Mouse (Mus musculus) MEL (cell line): ENCODE data around the gene Got1. TPM values are rescaled to one million over a fixed set of nuclear protein-coding genes. Genes with fewer than 3 reads are reported as not detected.
A peak's percentile ranks its signal among the peaks of the same experiment; 100 is the strongest.

Experiments
- DNase-seq: peaks from one replicate; pipeline ENCODE4 v3.0.0; 2011; ENCODE audit warnings: low read depth, low spot score
- H3K27ac ChIP-seq: 2 replicates; pipeline ENCODE4 v1.5.1; 2012; ENCODE audit warnings: low read depth, mild to moderate bottlenecking, control low read depth, low read length, moderate library complexity; ENCODE audit not compliant: control insufficient read depth
- H3K27me3 ChIP-seq, 2 experiments: fragments of 150-350 bp in 1 of 2; sonication (generic) in 1 of 2; 2 replicates each; pipeline ENCODE4 v1.6.1; 2012; ENCODE audit warnings: low read length in 2 of 2, mild to moderate bottlenecking in 2 of 2, improper control_type of control experiment in 1 of 2, moderate library complexity in 1 of 2; ENCODE audit not compliant: insufficient read depth in 2 of 2, control insufficient read depth in 1 of 2
- H3K36me3 ChIP-seq, 2 experiments: 2 replicates each; pipeline ENCODE4 v1.6.1; 2012 to 2014; ENCODE audit warnings: low read length in 2 of 2, improper control_type of control experiment in 1 of 2, inconsistent platforms in 1 of 2, mild to moderate bottlenecking in 1 of 2; ENCODE audit not compliant: insufficient read depth in 2 of 2, control insufficient read depth in 1 of 2
- H3K4me1 ChIP-seq, 2 experiments: fragments of 150-350 bp in 1 of 2; sonication (generic) in 1 of 2; 2 replicates each; pipeline ENCODE4 v1.6.1; 2012; ENCODE audit warnings: low read length in 2 of 2, improper control_type of control experiment in 1 of 2, mild to moderate bottlenecking in 1 of 2; ENCODE audit not compliant: insufficient read depth in 2 of 2, control insufficient read depth in 1 of 2
- H3K4me3 ChIP-seq, 2 experiments: fragments of 150-350 bp in 1 of 2; sonication (generic) in 1 of 2; 2 replicates each; pipeline ENCODE4 v1.5.1; 2012; ENCODE audit warnings: low read depth in 2 of 2, low read length in 2 of 2, mild to moderate bottlenecking in 2 of 2, moderate library complexity in 2 of 2, control low read depth in 1 of 2, improper control_type of control experiment in 1 of 2; ENCODE audit not compliant: control insufficient read depth in 1 of 2, insufficient read depth in 1 of 2
- H3K79me2 ChIP-seq: 2 replicates; pipeline ENCODE4 v1.6.1; 2012; ENCODE audit warnings: mild to moderate bottlenecking, low read length, moderate library complexity; ENCODE audit not compliant: control insufficient read depth, poor library complexity, insufficient read depth
- H3K9ac ChIP-seq: 2 replicates; pipeline ENCODE4 v1.6.1; 2012; ENCODE audit warnings: low read depth, mild to moderate bottlenecking, control low read depth, low read length, moderate library complexity; ENCODE audit not compliant: control insufficient read depth, poor library complexity, severe bottlenecking
- H3K9me3 ChIP-seq: fragments of 150-350 bp; sonication (generic); replicated peaks from 2 replicates; pipeline ENCODE4 v1.6.1; 2012; ENCODE audit warnings: mild to moderate bottlenecking, low read length, improper control_type of control experiment, moderate library complexity; ENCODE audit not compliant: insufficient read depth
- BHLHE40 ChIP-seq: IDR thresholded peaks from 2 replicates; pipeline ENCODE4 v1.6.1; 2012; ENCODE audit warnings: low read depth, mild to moderate bottlenecking, inconsistent platforms, low read length, improper control_type of control experiment, borderline replicate concordance
- CHD1 ChIP-seq: IDR thresholded peaks from 2 replicates; pipeline ENCODE4 v1.6.1; 2012; ENCODE audit warnings: low read depth, mild to moderate bottlenecking, inconsistent platforms, low read length, improper control_type of control experiment
- CHD2 ChIP-seq: IDR thresholded peaks from 2 replicates; pipeline ENCODE4 v1.6.1; 2011; ENCODE audit warnings: low read length, improper control_type of control experiment
- CTCF ChIP-seq, 3 experiments: IDR thresholded peaks in 2 of 3; conservative IDR thresholded peaks in 1 of 3; 2 replicates each; pipeline ENCODE4 v1.5.1; 2011 to 2012; ENCODE audit warnings: low read length in 3 of 3, low read depth in 2 of 3, mild to moderate bottlenecking in 2 of 3, improper control_type of control experiment in 1 of 3, inconsistent platforms in 1 of 3, mixed read lengths in 1 of 3, moderate library complexity in 1 of 3; ENCODE audit not compliant: control insufficient read depth in 1 of 3, insufficient read depth in 1 of 3, poor library complexity in 1 of 3, severe bottlenecking in 1 of 3
- E2F4 ChIP-seq: IDR thresholded peaks from 2 replicates; pipeline ENCODE4 v1.6.1; 2011; ENCODE audit warnings: low read depth, low read length, improper control_type of control experiment, borderline replicate concordance
- ELF1 ChIP-seq: IDR thresholded peaks from 2 replicates; pipeline ENCODE4 v1.6.1; 2014; ENCODE audit warnings: low read depth, mild to moderate bottlenecking, inconsistent platforms, low read length, improper control_type of control experiment, moderate library complexity
- EP300 ChIP-seq, 2 experiments: IDR thresholded peaks; 2 replicates each; pipeline ENCODE4 v1.6.1; 2011; ENCODE audit warnings: improper control_type of control experiment in 2 of 2, low read length in 2 of 2, low read depth in 1 of 2, mild to moderate bottlenecking in 1 of 2
- ETS1 ChIP-seq: IDR thresholded peaks from 2 replicates; pipeline ENCODE4 v1.6.1; 2012; ENCODE audit warnings: low read depth, mild to moderate bottlenecking, inconsistent platforms, low read length, improper control_type of control experiment, moderate library complexity
- GABPA ChIP-seq: IDR thresholded peaks from 2 replicates; pipeline ENCODE4 v1.6.1; 2012; ENCODE audit warnings: low read depth, mild to moderate bottlenecking, inconsistent platforms, low read length, improper control_type of control experiment, moderate library complexity
- GATA1 ChIP-seq: IDR thresholded peaks from 2 replicates; pipeline ENCODE4 v1.6.1; 2011; ENCODE audit warnings: low read depth, low read length, improper control_type of control experiment
- HCFC1 ChIP-seq: IDR thresholded peaks from 2 replicates; pipeline ENCODE4 v1.6.1; 2012; ENCODE audit warnings: low read depth, mild to moderate bottlenecking, inconsistent platforms, low read length, improper control_type of control experiment, moderate library complexity
- JUND ChIP-seq: IDR thresholded peaks from 2 replicates; pipeline ENCODE4 v1.6.1; 2011; ENCODE audit warnings: low read depth, mild to moderate bottlenecking, improper control_type of control experiment, low read length
- KAT2A ChIP-seq: conservative IDR thresholded peaks from 2 replicates; pipeline ENCODE4 v1.6.1; 2012; ENCODE audit warnings: low read depth, low read length, improper control_type of control experiment, inconsistent platforms
- MAFK ChIP-seq: IDR thresholded peaks from 2 replicates; pipeline ENCODE4 v1.6.1; 2011; ENCODE audit warnings: low read depth, mild to moderate bottlenecking, low read length, improper control_type of control experiment, borderline replicate concordance
- MAX ChIP-seq: IDR thresholded peaks from 2 replicates; pipeline ENCODE4 v1.6.1; 2011; ENCODE audit warnings: low read length, improper control_type of control experiment
- MEF2A ChIP-seq: IDR thresholded peaks from 2 replicates; pipeline ENCODE4 v1.6.1; 2014; ENCODE audit warnings: low read depth, mild to moderate bottlenecking, inconsistent platforms, low read length, improper control_type of control experiment; ENCODE audit not compliant: poor library complexity, insufficient replicate concordance, severe bottlenecking; ENCODE audit errors: extremely low read depth
- MXI1 ChIP-seq: IDR thresholded peaks from 2 replicates; pipeline ENCODE4 v1.6.1; 2011; ENCODE audit warnings: mild to moderate bottlenecking, low read depth, low read length, improper control_type of control experiment
- MYB ChIP-seq: IDR thresholded peaks from 2 replicates; pipeline ENCODE4 v1.6.1; 2011; ENCODE audit warnings: mild to moderate bottlenecking, low read depth, low read length, improper control_type of control experiment
- NELFE ChIP-seq: IDR thresholded peaks from 2 replicates; pipeline ENCODE4 v1.6.1; 2011; ENCODE audit warnings: low read depth, low read length, improper control_type of control experiment
- NRF1 ChIP-seq: IDR thresholded peaks from 2 replicates; pipeline ENCODE4 v1.6.1; 2014; ENCODE audit warnings: low read depth, mild to moderate bottlenecking, inconsistent platforms, low read length, improper control_type of control experiment, moderate library complexity; ENCODE audit not compliant: poor library complexity, insufficient read depth, severe bottlenecking
- POLR2AphosphoS2 ChIP-seq: IDR thresholded peaks from 2 replicates; pipeline ENCODE4 v1.6.1; 2011; ENCODE audit warnings: low read length, improper control_type of control experiment
- POLR2AphosphoS5 ChIP-seq: IDR thresholded peaks from 2 replicates; pipeline ENCODE4 v1.6.1; 2012; ENCODE audit warnings: low read depth, borderline replicate concordance, mild to moderate bottlenecking, inconsistent platforms, low read length, moderate library complexity, mixed read lengths
- RAD21 ChIP-seq: IDR thresholded peaks from 2 replicates; pipeline ENCODE4 v1.6.1; 2011; ENCODE audit warnings: mild to moderate bottlenecking, low read depth, low read length, improper control_type of control experiment
- RCOR1 ChIP-seq: IDR thresholded peaks from 2 replicates; pipeline ENCODE4 v1.6.1; 2012; ENCODE audit warnings: low read depth, mild to moderate bottlenecking, inconsistent platforms, low read length, improper control_type of control experiment
- SIN3A ChIP-seq: IDR thresholded peaks from 2 replicates; pipeline ENCODE4 v1.6.1; 2012; ENCODE audit warnings: low read length, improper control_type of control experiment, inconsistent platforms
- SMC3 ChIP-seq: IDR thresholded peaks from 2 replicates; pipeline ENCODE4 v1.6.1; 2011; ENCODE audit warnings: low read depth, low read length, improper control_type of control experiment
- TAL1 ChIP-seq: IDR thresholded peaks from 2 replicates; pipeline ENCODE4 v1.6.1; 2012; ENCODE audit warnings: mild to moderate bottlenecking, inconsistent platforms, low read length, moderate library complexity, mixed read lengths
- TBP ChIP-seq: IDR thresholded peaks from 2 replicates; pipeline ENCODE4 v1.8.0; 2011; ENCODE audit warnings: low read depth, low read length, improper control_type of control experiment
- TCF12 ChIP-seq: IDR thresholded peaks from 2 replicates; pipeline ENCODE4 v1.6.1; 2014; ENCODE audit warnings: low read depth, mild to moderate bottlenecking, inconsistent platforms, low read length, improper control_type of control experiment, moderate library complexity
- USF1 ChIP-seq: IDR thresholded peaks from 2 replicates; pipeline ENCODE4 v1.6.1; 2014; ENCODE audit warnings: low read depth, mild to moderate bottlenecking, inconsistent platforms, low read length, improper control_type of control experiment, moderate library complexity
- USF2 ChIP-seq, 2 experiments: IDR thresholded peaks; 2 replicates each; pipeline ENCODE4 v1.6.1; 2011 to 2012; ENCODE audit warnings: improper control_type of control experiment in 2 of 2, low read length in 2 of 2, borderline replicate concordance in 1 of 2, inconsistent platforms in 1 of 2, low read depth in 1 of 2, mild to moderate bottlenecking in 1 of 2; ENCODE audit not compliant: insufficient read depth in 1 of 2
- ZC3H11A ChIP-seq: IDR thresholded peaks from 2 replicates; pipeline ENCODE4 v1.6.1; 2012; ENCODE audit warnings: low read depth, mild to moderate bottlenecking, inconsistent platforms, low read length, improper control_type of control experiment
- ZKSCAN1 ChIP-seq: IDR thresholded peaks from 2 replicates; pipeline ENCODE4 v1.6.1; 2012; ENCODE audit warnings: low read depth, mild to moderate bottlenecking, inconsistent platforms, low read length, improper control_type of control experiment, moderate library complexity
- ZMIZ1 ChIP-seq: IDR thresholded peaks from 2 replicates; pipeline ENCODE4 v1.6.1; 2012; ENCODE audit warnings: low read depth, mild to moderate bottlenecking, inconsistent platforms, low read length, improper control_type of control experiment, moderate library complexity
- ZNF384 ChIP-seq: IDR thresholded peaks from 2 replicates; pipeline ENCODE4 v1.6.1; 2012; ENCODE audit warnings: low read depth, mild to moderate bottlenecking, inconsistent platforms, low read length, improper control_type of control experiment
- polyA plus RNA-seq, 2 experiments: library from polyadenylated mRNA; stranded (reverse) in 1 of 2; unstranded in 1 of 2; fragments of >175 nt in 1 of 2; fragments of >200 nt in 1 of 2; gene quantifications; 2 replicates each; pipeline versions ENCODE4 v1.2.1 to v1.2.4; 2012; ENCODE audit warnings: low replicate concordance in 2 of 2, low read depth in 1 of 2; ENCODE audit not compliant: insufficient read length in 2 of 2, insufficient read depth in 1 of 2, missing spikeins in 1 of 2
- total RNA-seq: library from RNA; depleted of rRNA; stranded (reverse); fragments of 300-350 nt; gene quantifications from 2 replicates; pipeline ENCODE4 v1.2.3, GENCODE M21; 2012

Got1 gene
- total and polyA plus RNA-seq, 3 experiments: 60.4 to 213 (median 106) TPM

- H3K36me3 ChIP-seq: 0 out of 4 replicates have a peak, but pooled peaks cover 0 to 3% of the 10 kb centered on the region in 2 experiments
- no peaks in the 10 kb centered on the region for H3K9me3 ChIP-seq
- peaks cover 0 to 10% of the 10 kb centered on the region in 2 experiments; a peak in 3 of 4 replicates for H3K4me1 ChIP-seq
- no peak overlapping the region for H3K27ac ChIP-seq
- no peaks in the 10 kb centered on the region for H3K79me2 ChIP-seq
- peak; percentile 92 for DNase-seq
- H3K27me3 ChIP-seq: peaks cover 2 to 7% of the 10 kb centered on the region in 2 experiments
- H3K9ac ChIP-seq: peak overlapping the region; percentile 40
- H3K4me3 ChIP-seq: peak overlapping the region; percentile 52 to 70
- TF ChIP-seq MYB: no peak
- no peak for TF ChIP-seq ZKSCAN1
- TF ChIP-seq ZC3H11A: peak; percentile 76
- TF ChIP-seq RAD21: peak; percentile 74
- 0 out of 2 replicates have a peak, but pooled peaks have one; percentile 6 for TF ChIP-seq NELFE
- TF ChIP-seq GABPA: no peak; the same call in 1 of the 2 replicates
- no peak for TF ChIP-seq TAL1
- no peak for TF ChIP-seq MAFK
- peak; percentile 69 for TF ChIP-seq SIN3A
- no peak for TF ChIP-seq GATA1
- no peak for TF ChIP-seq KAT2A
- 0 out of 2 replicates have a peak, but pooled peaks have one; percentile 29 for TF ChIP-seq ETS1
- TF ChIP-seq ZMIZ1: no peak
- no peak for TF ChIP-seq NRF1
- TF ChIP-seq TCF12: no peak
- TF ChIP-seq MEF2A: no peak
- TF ChIP-seq RCOR1: no peak
- TF ChIP-seq MAX: no peak
- TF ChIP-seq BHLHE40: no peak
- TF ChIP-seq JUND: no peak
- TF ChIP-seq SMC3: peak; percentile 94
- TF ChIP-seq USF1: no peak
- TF ChIP-seq TBP: 0 out of 2 replicates have a peak, but pooled peaks have one; percentile 9
- TF ChIP-seq CTCF (IDR thresholded peaks at IDR 0.05 in 2 of 3, conservative IDR thresholded peaks at IDR 0.05 in 1 of 3; ENCODE audit: control insufficient read depth in 1 of 3, insufficient read depth in 1 of 3, low read depth in 2 of 3, low read length in 3 of 3, poor library complexity in 1 of 3, severe bottlenecking in 1 of 3): peak; percentile 92 to 97 (median 96)
- TF ChIP-seq HCFC1: no peak
- no peak for TF ChIP-seq POLR2AphosphoS5
- no peak for TF ChIP-seq EP300 (IDR thresholded peaks at IDR 0.05; ENCODE audit: low read depth in 1 of 2, low read length in 2 of 2)
- TF ChIP-seq MXI1: peak; percentile 81
- 0 out of 2 replicates have a peak, but pooled peaks have one; percentile 10 for TF ChIP-seq ELF1
- no peak for TF ChIP-seq CHD1
- TF ChIP-seq CHD2: no peak
- no peak for TF ChIP-seq ZNF384
- TF ChIP-seq USF2 (IDR thresholded peaks at IDR 0.05; ENCODE audit: borderline replicate concordance in 1 of 2, insufficient read depth in 1 of 2, low read depth in 1 of 2, low read length in 2 of 2): no peak
- no peak for TF ChIP-seq E2F4
- no peak for TF ChIP-seq POLR2AphosphoS2
Measured at GRCm38 (mm10) chr19:43570831-43571790, 46.7 kb upstream of the Got1 start.
